Mouse (Mus musculus) CH12F3 (cell line): ENCODE measurements at regions not wholly inside any gene's neighbourhood (a gene's known extent, or its start where the extent isn't known, plus 50 kb on each side); places are given as distances from the start of the nearest gene placed in this dataset.

Experiments
- in situ Hi-C: fragments of 300-500 bp; cut with MboI; formaldehyde crosslinking; loops from 2 replicates; pipeline ENCODE4 v1.14.3; 2020; ENCODE audit warnings: low sequenced_read_pairs

- in situ Hi-C loops, result no loop called here
Observed at GRCm38 (mm10) chr14:67626181-67626580, 1617.2 kb upstream of the Gulo start.

DNA sequence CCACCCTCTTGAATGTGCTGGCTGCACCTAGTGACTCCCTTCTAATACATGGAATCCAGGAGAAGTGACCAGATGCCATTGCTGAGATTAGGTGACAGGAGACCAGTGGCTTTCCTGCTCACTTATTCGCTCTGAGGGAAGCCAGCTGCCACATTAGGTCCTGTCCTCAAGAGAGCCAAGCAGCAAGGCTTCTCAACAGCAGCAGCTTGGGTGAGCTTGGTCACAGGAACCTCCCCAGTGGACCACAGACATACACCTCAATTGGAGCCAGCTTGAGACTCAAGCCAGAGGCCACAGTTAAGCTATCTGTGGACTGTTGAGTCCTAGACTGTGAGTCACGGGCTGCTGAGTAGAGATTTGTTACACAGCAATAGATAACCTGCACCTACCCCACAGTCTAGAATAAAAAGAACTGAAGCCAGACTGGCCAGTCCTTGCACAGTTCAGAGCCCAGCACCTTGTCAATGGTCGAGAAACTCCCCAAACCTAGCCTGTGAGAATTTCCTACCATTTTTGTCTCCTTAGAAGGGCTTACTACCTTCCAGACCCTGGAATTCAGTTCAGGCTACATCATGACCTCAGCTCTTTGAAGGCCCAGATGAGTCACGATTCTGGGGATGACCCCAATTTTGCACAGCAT lies 1615.0 kb upstream of the Gulo start:
- in situ Hi-C loops, result loop anchor here (25.0 kb wide), 1 partner anchor 412 kb away; no protein-coding TSS in a partner anchor

DNA sequence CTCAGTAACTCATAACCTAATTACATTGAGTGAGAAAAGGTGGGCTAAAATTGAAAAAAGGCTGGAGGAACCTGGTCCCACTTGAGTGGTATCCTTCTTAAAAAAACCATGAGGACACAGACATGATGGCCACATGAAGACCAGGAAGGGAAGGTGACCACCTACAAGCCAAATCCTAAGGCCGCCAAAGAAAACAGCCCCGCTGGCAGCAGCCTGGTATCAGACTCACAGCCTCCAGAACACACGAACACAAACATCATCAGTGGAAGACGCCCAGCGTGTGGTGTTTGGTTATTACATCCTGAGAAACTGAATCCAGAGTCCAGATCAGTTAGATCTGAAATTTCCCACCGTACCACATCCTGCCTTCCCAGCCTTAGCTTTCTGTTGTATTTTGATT lies 1613.9 kb upstream of the Gulo start:
- in situ Hi-C loops, result loop anchor here (25.0 kb wide), 1 partner anchor 411 kb away; no protein-coding TSS in a partner anchor

GRCm38 (mm10) chr14:67621486-67621885 lies 1612.5 kb upstream of the Gulo start:
- in situ Hi-C loops, result loop anchor here (25.0 kb wide), 1 partner anchor 409 kb away; no protein-coding TSS in a partner anchor

GRCm38 (mm10) chr14:67620854-67621476 lies 1612.0 kb upstream of the Gulo start:
- in situ Hi-C loops, result loop anchor here (25.0 kb wide), 1 partner anchor 409 kb away; no protein-coding TSS in a partner anchor

DNA sequence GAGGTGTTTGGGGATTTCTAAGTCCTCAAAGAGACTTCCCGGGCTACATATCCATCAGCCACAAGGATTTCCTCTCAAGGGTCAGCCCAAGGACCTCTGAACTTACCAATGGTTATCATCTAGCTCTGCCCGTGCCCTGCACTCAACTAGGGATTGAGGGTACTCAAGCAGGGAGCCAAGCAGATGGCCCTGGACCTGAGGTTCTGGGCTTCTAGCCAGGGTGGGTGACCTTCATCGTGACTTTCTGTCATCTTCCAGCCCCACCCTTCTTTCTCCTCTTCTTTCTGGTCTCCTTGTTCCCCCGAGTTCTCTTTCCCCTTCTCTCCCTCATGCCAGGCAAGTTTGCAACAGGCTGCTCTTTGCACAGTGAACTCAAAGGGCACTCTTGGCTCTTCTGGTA lies 1610.6 kb upstream of the Gulo start:
- in situ Hi-C loops, result loop anchor here (25.0 kb wide), 1 partner anchor 407 kb away; no protein-coding TSS in a partner anchor

GRCm38 (mm10) chr14:67614369-67614768 lies 1605.4 kb upstream of the Gulo start:
- in situ Hi-C loops, result loop anchor here (25.0 kb wide), 1 partner anchor 402 kb away; no protein-coding TSS in a partner anchor

- in situ Hi-C loops, result loop anchor here (25.0 kb wide), 1 partner anchor 401 kb away; no protein-coding TSS in a partner anchor
Observed at GRCm38 (mm10) chr14:67613691-67614090, 1604.7 kb upstream of the Gulo start.

GRCm38 (mm10) chr14:67613221-67613620 lies 1604.2 kb upstream of the Gulo start:
- in situ Hi-C loops, result loop anchor here (25.0 kb wide), 1 partner anchor 401 kb away; no protein-coding TSS in a partner anchor

- in situ Hi-C loops, result loop anchor here (25.0 kb wide), 1 partner anchor 400 kb away; no protein-coding TSS in a partner anchor
Observed at GRCm38 (mm10) chr14:67612471-67612870, 1603.5 kb upstream of the Gulo start.

DNA sequence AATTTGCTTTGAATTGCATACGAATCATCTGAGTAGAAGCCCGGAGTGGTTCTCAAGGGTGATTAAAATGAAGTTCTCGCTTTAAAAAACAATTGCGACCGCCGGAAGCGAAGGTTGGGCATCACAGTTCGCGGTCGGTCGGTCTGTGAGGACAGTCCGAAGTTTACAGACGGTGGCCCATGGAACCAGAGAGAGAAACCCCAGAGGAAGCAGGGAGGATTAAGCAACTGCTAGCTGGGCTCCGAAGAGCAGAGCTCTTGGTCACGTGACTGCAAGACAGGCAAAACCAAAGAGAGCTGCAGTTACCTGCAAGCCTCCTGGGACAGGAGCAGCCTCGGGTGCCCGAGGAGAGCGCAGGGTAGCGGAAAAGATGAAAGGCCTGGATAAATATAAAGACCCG lies 1599.3 kb upstream of the Gulo start:
- in situ Hi-C loops, result loop anchor here (25.0 kb wide), 1 partner anchor 396 kb away; no protein-coding TSS in a partner anchor

DNA sequence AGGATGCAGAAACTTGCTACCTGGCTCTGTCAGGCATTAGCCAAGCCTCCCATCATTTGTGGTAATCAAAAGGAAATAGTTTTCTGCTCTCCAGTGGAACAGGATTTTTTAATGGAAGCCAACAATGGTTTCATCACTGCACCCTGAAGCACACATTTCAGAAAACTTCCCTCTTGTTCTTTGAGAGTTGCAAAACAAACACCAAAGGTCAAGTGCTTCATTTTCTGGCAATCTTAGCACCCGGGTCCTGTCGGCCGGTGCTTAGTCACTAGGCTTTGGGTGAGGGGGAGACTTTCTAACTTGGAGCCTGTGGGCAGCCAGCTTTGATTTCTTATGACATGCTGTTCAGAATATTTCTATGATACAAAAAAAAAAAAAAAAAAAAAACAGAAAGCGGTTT lies 1594.0 kb upstream of the Gulo start:
- in situ Hi-C loops, result loop anchor here (25.0 kb wide), 1 partner anchor 391 kb away; no protein-coding TSS in a partner anchor

GRCm38 (mm10) chr14:67599734-67600133 lies 1590.7 kb upstream of the Gulo start:
- in situ Hi-C loops, result loop anchor here (25.0 kb wide), 1 partner anchor 387 kb away; no protein-coding TSS in a partner anchor

GRCm38 (mm10) chr14:67588627-67589026 lies 1579.6 kb upstream of the Gulo start:
- in situ Hi-C loops, result no loop called here

GRCm38 (mm10) chr14:67584456-67585048 lies 1575.5 kb upstream of the Gulo start:
- in situ Hi-C loops, result no loop called here

- in situ Hi-C loops, result no loop called here
Observed at GRCm38 (mm10) chr14:67582201-67582782, 1573.3 kb upstream of the Gulo start.

GRCm38 (mm10) chr14:67574346-67574949 lies 1565.4 kb upstream of the Gulo start:
- in situ Hi-C loops, result no loop called here

DNA sequence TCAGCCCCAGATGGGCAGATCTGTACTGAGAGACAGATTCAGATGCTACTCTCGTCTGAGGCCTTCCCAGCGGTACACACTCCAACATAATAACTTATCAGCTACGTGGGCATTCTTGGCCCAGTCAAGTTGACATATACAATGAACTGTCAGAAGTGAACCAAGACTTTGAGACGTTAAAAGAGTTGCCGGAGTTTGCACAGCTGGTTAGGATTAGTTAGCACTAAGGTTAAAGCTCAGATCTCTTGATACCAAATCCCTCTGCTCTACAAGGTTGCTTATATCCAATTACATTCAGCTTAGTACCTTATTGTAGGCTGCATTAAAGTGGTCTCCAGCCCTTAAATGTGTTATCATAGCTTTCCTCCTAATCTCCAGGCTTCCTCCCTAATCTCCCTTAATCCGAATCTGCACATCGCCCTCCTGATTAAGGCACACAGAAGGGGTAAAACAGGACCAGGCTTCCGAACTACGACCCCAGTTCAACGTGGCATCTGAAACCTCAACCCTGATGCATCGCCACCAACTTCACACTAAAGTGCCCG lies 1564.5 kb upstream of the Gulo start:
- in situ Hi-C loops, result no loop called here

DNA sequence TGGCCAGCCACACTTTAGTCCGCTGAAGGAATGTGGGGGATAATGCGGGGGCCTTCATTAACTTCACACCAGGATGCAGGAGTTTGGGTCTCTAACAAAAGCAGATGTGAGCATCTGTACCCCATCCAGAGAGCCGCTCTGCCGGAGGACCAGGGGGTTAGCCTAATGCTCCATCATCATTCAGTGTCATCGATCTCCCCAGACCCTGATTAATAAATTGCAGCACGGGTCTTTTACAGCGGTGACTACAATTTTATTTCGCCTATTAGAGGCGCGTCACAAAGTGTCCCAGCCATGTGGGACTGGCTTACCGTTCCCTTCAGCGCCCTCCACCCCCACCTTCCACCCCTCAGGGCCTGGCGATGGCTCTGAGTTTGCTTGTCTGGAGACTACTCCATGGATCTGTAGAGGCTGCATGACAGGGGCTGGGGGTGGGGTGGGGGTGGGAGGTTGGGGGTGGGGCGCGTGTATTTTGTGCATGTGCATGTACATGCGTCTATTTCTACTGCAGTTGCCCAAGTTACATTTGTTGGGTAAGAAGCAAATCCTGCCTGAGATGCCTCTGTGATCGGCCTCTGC lies 1560.8 kb upstream of the Gulo start:
- in situ Hi-C loops, result no loop called here
